Mouse (Mus musculus) E14TG2a.4 (cell line): ENCODE measurements around the gene Atp1a1.

Experiments used
- CTCF ChIP-seq: conservative IDR thresholded peaks from 2 replicates; pipeline ENCODE4 v1.5.1; 2014; ENCODE audit warnings: low read length
- NANOG ChIP-seq: IDR thresholded peaks from 2 replicates; pipeline ENCODE4 v1.6.1; 2014; ENCODE audit warnings: borderline replicate concordance, low read length, mixed read lengths
- POU5F1 ChIP-seq: IDR thresholded peaks from 2 replicates; pipeline ENCODE4 v1.6.1; 2014; ENCODE audit warnings: low read length, borderline replicate concordance

DNA sequence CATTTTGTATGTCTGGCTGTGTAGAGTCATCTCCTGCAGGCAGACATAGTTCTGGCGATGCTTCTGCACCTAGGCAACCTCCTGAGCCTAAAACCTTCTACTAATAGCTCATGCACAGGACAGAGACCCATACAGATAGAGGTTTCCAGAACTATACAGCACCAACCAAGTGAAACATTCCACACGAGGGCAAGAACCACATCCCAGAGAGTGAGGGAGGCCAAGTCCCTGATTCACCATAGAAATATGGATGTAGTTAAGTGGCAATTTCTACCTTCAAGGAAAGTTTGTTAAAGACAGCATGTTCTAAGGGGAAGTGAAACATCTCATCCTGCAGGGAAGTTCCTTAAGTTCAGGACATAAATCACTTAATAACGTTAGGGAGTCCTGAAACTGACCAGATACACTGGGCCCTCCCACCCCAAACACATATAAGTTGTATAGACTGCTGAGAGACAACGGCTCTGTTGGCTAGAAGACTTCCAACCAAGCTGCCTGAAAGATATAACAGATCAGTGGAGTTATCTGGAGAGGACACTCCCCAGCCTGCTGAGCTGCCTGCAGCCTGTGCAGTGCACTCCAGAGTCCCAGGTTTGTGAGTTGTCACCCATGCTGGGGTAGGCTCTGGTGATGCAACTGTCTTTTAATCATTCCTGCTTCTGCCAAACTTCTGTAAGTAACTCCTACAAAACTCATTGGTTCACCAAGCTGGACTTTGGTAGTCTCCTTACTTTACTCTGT is 39.7 kb upstream of the Atp1a1 start:
- TF ChIP-seq CTCF, result no peak
- no peak for TF ChIP-seq NANOG
- no peak for TF ChIP-seq POU5F1
